Mouse (Mus musculus) liver, embryonic 13.5 days (tissue): ENCODE measurements around the gene Tspan9. TPM values are rescaled to one million over a fixed set of nuclear protein-coding genes. Genes with fewer than 3 reads are reported as not detected.

Experiments used
- ATAC-seq: fragments of 200-750 bp; cut with Nextera tagmentation; 2 replicates; pipeline ENCODE4 v1.8.0; 2017; ENCODE audit warnings: low read depth, mild to moderate bottlenecking, moderate number of reproducible peaks, moderate library complexity
- DNase-seq: peaks from one replicate; pipeline ENCODE4 v3.0.0; 2022
- H3K27ac ChIP-seq: fragments of 300-500 bp; sonication (generic); 2 replicates; pipeline ENCODE4 v1.5.1; 2015; ENCODE audit warnings: moderate library complexity, mild to moderate bottlenecking, inconsistent platforms
- H3K27me3 ChIP-seq: fragments of 300-500 bp; sonication (generic); 2 replicates; pipeline ENCODE4 v1.6.1; 2015; ENCODE audit warnings: mild to moderate bottlenecking, inconsistent platforms
- H3K36me3 ChIP-seq: fragments of 300-500 bp; sonication (generic); 2 replicates; pipeline ENCODE4 v1.6.1; 2015; ENCODE audit warnings: mild to moderate bottlenecking, inconsistent platforms
- H3K4me1 ChIP-seq: fragments of 300-500 bp; sonication (generic); replicated peaks from 2 replicates; pipeline ENCODE4 v1.6.1; 2015; ENCODE audit warnings: inconsistent platforms
- H3K4me2 ChIP-seq: fragments of 300-500 bp; sonication (generic); 2 replicates; pipeline ENCODE4 v1.6.1; 2015; ENCODE audit warnings: inconsistent platforms, mild to moderate bottlenecking, moderate library complexity
- H3K4me3 ChIP-seq: fragments of 300-500 bp; sonication (generic); replicated peaks from 2 replicates; pipeline ENCODE4 v1.5.1; 2015; ENCODE audit warnings: mild to moderate bottlenecking, inconsistent platforms
- H3K9ac ChIP-seq: fragments of 300-500 bp; sonication (generic); 2 replicates; pipeline ENCODE4 v1.6.1; 2015; ENCODE audit warnings: mild to moderate bottlenecking, inconsistent platforms
- H3K9me3 ChIP-seq: fragments of 300-500 bp; sonication (generic); replicated peaks from 2 replicates; pipeline ENCODE4 v1.6.1; 2016; ENCODE audit warnings: inconsistent platforms
- WGBS: fragments of 180-500 bp; shearing (Covaris S2); methylation state at CpG from one replicate; pipeline ENCODE4 v1.1.7; 2015; ENCODE audit not compliant: insufficient replicate concordance; 5-methylcytosine and 5-hydroxymethylcytosine counted together
- polyA plus RNA-seq: library from polyadenylated mRNA; unstranded; fragments of >200 nt; fragmentation: Nextera tagmentation; extraction: Ambion mirVana; gene quantifications from 2 replicates; pipeline ENCODE4 v1.2.1, GENCODE M21; 2015

The Tspan9 gene
- polyA plus RNA-seq, 1 experiment from 2014 or later = 16.9 TPM

DNA sequence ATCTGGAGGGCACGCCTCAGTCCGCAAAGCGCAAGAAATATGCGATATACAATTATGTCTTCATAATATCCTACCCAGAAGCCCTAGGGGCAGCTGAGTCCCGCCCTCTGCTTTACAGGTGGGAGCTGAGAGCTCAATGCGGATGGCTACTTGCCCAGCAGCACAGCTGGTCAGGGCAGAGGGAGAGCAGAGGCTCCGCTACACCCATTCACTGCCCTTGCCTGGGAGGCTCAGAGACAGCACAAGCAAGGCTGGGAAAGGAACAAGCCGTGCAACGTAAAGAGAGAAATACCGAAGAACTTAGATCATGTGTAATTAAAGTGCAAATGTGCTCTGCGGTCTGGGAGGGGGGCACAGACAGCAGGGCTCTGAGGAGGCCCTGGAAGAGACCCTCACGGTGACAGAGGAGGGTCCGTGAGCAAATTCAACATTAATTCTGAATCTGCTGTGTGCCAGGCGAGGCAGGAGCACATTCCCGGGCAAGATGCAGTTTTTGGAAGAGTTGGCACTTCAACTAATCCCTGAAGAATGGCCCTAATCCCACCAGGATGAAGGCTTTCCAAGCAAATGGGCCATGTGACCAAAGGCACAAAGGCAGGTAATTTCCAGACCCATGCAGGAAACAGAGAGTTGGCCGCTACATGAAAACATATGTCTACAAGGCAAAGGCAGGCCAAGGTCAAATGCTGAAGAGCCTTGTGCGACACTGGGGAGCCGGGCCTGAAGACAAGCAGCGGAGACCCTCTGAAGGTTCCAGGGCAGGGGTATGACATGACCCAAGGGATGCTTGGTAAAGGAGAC, 73.1 kb downstream of the Tspan9 start:
- Histone ChIP-seq H3K9me3 (no peaks in the 10 kb centered on the region), H3K36me3 (no peaks in the 10 kb centered on the region), H3K27ac (no peak overlapping the region), H3K4me3 (no peak overlapping the region), H3K27me3 (no peaks in the 10 kb centered on the region), H3K4me1 (peaks cover 18% of the 10 kb centered on the region), H3K4me2 (no peak overlapping the region), H3K9ac (no peak overlapping the region)
- WGBS = 76% methylated on average over 19 of the region's 19 CpGs
- DNase-seq (no peak), ATAC-seq (no peak)

DNA sequence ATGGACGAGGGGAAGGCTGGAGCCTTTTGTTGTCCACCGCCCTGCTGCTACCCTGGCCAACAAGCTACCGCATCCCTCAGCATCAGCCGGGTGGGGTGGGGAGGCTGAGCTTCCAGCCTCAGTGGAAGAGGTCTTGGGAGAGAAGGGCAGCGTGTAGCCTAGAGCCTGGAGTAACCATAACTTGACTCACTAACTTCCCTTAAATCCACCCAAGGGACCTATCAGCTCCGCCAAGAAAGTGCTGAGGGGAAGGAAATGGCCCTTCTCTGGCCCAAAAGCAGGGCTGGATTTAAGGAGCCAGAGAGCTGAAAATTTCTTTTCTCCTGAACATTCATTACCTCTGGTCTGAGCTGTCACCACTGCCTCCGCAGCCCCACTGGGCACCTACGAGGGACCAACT, 75.2 kb downstream of the Tspan9 start:
- ATAC-seq (no peak), DNase-seq (no peak)
- no peak overlapping the region for H3K4me2 ChIP-seq
- peaks cover 17% of the 10 kb centered on the region for H3K4me1 ChIP-seq
- no peaks in the 10 kb centered on the region for H3K9me3 ChIP-seq
- no peaks in the 10 kb centered on the region for H3K27me3 ChIP-seq
- 70% methylated on average over 8 of the region's 8 CpGs for WGBS
- H3K27ac ChIP-seq = no peak overlapping the region
- no peaks in the 10 kb centered on the region for H3K36me3 ChIP-seq
- no peak overlapping the region for H3K9ac ChIP-seq
- H3K4me3 ChIP-seq = no peak overlapping the region

GRCm38 (mm10) chr6:128065982-128066381, 77.4 kb downstream of the Tspan9 start:
- Histone ChIP-seq H3K9ac (no peak overlapping the region), H3K27me3 (no peaks in the 10 kb centered on the region), H3K4me3 (no peak overlapping the region), H3K9me3 (no peaks in the 10 kb centered on the region), H3K4me1 (peaks cover 17% of the 10 kb centered on the region), H3K27ac (no peak overlapping the region; the same call in 1 of the 2 replicates), H3K4me2 (no peak overlapping the region), H3K36me3 (no peaks in the 10 kb centered on the region)
- WGBS = 14% methylated on average over 7 of the region's 7 CpGs
- ATAC-seq = peak; percentile 29; the same call in 1 of the 2 replicates
- DNase-seq = no peak

GRCm38 (mm10) chr6:128063501-128063900, 79.9 kb downstream of the Tspan9 start:
- H3K9me3 ChIP-seq = no peaks in the 10 kb centered on the region
- 67% methylated on average over 1 of the region's 1 CpGs for WGBS
- H3K27ac ChIP-seq = no peak overlapping the region
- ATAC-seq = 0 out of 2 replicates have a peak, but pooled peaks have one; percentile 18
- no peak overlapping the region for H3K9ac ChIP-seq
- no peak for DNase-seq
- no peak overlapping the region for H3K4me3 ChIP-seq
- no peaks in the 10 kb centered on the region for H3K36me3 ChIP-seq
- H3K4me1 ChIP-seq = peaks cover 17% of the 10 kb centered on the region
- no peaks in the 10 kb centered on the region for H3K27me3 ChIP-seq
- no peak overlapping the region for H3K4me2 ChIP-seq

- no peak for ATAC-seq
- WGBS = 70% methylated on average over 6 of the region's 6 CpGs
These were observed 80.6 kb downstream of the Tspan9 start for GRCm38 (mm10) chr6:128062784-128063183.

GRCm38 (mm10) chr6:128062216-128062615, 81.2 kb downstream of the Tspan9 start:
- no peak for DNase-seq
- no peak overlapping the region for H3K4me2 ChIP-seq
- 75% methylated on average over 13 of the region's 13 CpGs for WGBS

More at GRCm38 (mm10) chr6:128062784-128063183, 80.6 kb downstream of the Tspan9 start:
- H3K4me1 ChIP-seq = peaks cover 17% of the 10 kb centered on the region
- H3K27ac ChIP-seq = no peak overlapping the region
- no peak overlapping the region for H3K4me3 ChIP-seq
- DNase-seq = no peak
- no peak overlapping the region for H3K4me2 ChIP-seq
- H3K27me3 ChIP-seq = no peaks in the 10 kb centered on the region
- no peaks in the 10 kb centered on the region for H3K9me3 ChIP-seq
- H3K36me3 ChIP-seq = no peaks in the 10 kb centered on the region
- H3K9ac ChIP-seq = no peak overlapping the region

DNA sequence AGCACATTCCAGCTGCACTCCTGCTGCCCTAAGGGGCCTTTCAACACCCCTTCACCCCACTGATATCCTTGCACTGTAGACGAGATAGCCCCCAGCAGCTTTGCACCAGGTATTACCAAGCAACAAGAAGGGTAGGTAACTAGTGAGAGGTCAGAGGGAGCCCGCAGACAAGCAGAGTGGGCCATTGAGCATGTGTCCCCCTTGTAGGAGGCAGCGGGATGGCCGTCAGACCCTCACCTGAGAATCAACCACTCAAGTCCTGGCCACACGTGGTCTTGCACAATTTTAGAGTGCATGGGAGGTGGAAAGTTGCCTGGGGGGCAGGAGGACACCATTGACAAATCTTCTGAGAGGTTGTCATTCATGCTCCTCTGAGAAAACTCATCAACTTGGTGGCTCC, 82.1 kb downstream of the Tspan9 start:
- Histone ChIP-seq H3K4me2 (no peak overlapping the region), H3K9ac (no peak overlapping the region), H3K9me3 (no peaks in the 10 kb centered on the region), H3K27ac (no peak overlapping the region), H3K36me3 (no peaks in the 10 kb centered on the region), H3K4me3 (no peak overlapping the region), H3K27me3 (no peaks in the 10 kb centered on the region), H3K4me1 (peaks cover 13% of the 10 kb centered on the region)
- no peak for DNase-seq
- 61% methylated on average over 5 of the region's 5 CpGs for WGBS
- no peak for ATAC-seq

More at GRCm38 (mm10) chr6:128062216-128062615, 81.2 kb downstream of the Tspan9 start:
- no peak overlapping the region for H3K9ac ChIP-seq
- H3K4me3 ChIP-seq = no peak overlapping the region
- H3K9me3 ChIP-seq = no peaks in the 10 kb centered on the region
- H3K27me3 ChIP-seq = no peaks in the 10 kb centered on the region
- H3K4me1 ChIP-seq = peaks cover 17% of the 10 kb centered on the region
- no peak overlapping the region for H3K27ac ChIP-seq
- H3K36me3 ChIP-seq = no peaks in the 10 kb centered on the region
- no peak for ATAC-seq

DNA sequence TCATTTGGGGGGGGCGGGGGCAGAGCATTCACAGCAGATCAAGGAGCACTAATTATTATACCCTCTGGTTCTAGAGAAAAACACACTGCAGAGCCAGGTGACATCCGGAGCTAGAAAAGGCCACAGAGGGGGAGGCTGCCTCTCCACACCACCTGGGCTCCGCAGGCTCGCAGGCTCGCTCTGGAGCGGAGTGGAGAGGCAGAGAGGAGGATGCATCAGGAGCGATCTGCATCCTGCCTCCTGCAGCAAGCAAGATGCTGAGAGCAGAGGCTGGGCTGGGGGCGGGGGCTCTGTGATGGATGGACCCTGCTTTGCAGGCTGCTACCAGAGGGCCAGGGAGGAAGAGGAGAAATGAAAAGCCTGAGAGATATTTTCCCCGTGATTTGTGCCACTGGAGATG, 84.8 kb downstream of the Tspan9 start:
- Histone ChIP-seq H3K27ac (no peak overlapping the region), H3K36me3 (no peaks in the 10 kb centered on the region), H3K4me1 (no peaks in the 10 kb centered on the region), H3K9ac (no peak overlapping the region), H3K4me3 (no peak overlapping the region), H3K27me3 (no peaks in the 10 kb centered on the region), H3K9me3 (no peaks in the 10 kb centered on the region), H3K4me2 (no peak overlapping the region)
- ATAC-seq = no peak
- no peak for DNase-seq
- 59% methylated on average over 9 of the region's 9 CpGs for WGBS

DNA sequence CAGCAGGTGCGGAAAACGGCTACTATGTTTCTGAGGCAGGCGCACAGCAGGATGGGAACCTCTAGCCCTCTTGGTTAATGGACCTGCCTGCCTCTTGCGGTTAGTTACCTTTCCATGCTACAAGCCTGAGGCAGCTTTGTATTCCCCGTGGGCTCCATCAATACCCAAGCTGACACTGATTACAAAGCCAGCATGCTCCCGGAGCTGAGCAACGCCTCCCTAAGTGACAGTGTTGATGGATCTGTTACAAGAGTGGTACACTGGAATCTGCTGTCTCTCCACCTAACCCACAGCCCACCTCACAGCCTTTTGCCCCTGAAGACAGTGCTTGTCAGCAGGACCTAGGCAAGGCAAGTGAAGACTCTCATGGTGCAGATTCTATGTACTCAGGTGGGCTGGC, 85.2 kb downstream of the Tspan9 start:
- no peak overlapping the region for H3K4me3 ChIP-seq
- H3K9me3 ChIP-seq = no peaks in the 10 kb centered on the region
- H3K9ac ChIP-seq = no peak overlapping the region
- ATAC-seq = no peak
- H3K36me3 ChIP-seq = no peaks in the 10 kb centered on the region
- no peak overlapping the region for H3K27ac ChIP-seq
- no peak for DNase-seq
- no peaks in the 10 kb centered on the region for H3K27me3 ChIP-seq
- H3K4me2 ChIP-seq = no peak overlapping the region
- 78% methylated on average over 7 of the region's 7 CpGs for WGBS
- no peaks in the 10 kb centered on the region for H3K4me1 ChIP-seq

DNA sequence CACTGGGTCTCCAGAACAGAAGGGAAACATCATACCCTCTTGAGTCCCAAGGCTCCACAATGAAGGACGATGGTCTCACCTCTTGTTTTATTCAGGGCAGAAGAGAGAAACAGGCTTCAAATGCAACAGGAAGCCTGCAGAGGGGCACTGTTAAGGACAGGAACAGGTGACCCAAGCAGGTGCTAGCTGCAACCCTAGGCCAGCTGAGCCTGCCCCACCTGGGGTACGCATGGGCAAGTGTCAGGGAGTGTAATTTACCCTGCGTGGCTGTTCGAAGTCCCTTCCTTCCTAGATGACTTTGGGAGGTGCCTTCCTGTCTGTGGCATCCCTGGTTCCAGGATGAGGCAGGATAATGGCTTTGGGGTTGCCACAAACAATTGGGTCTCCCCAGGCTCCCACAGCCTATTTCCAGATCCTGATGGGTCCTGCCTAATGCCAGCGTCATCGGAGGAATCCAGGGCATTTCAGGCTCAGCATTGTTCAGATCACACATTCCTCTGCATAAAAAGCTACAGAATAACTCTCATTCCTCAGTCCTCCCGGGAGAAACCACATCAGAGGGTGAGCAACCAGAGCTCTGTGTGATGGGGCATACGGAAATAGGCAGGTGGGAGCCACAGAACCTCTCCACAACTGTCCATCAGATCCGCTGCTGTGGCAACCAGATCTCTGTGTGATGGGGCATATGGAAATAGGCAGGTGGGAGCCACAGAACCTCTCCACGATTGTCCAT, 90.2 kb downstream of the Tspan9 start:
- WGBS = 61% methylated on average over 10 of the region's 10 CpGs
- Histone ChIP-seq H3K27ac (no peak overlapping the region), H3K4me3 (no peak overlapping the region), H3K36me3 (no peaks in the 10 kb centered on the region), H3K4me1 (no peaks in the 10 kb centered on the region), H3K9me3 (no peaks in the 10 kb centered on the region), H3K27me3 (no peaks in the 10 kb centered on the region), H3K9ac (no peak overlapping the region), H3K4me2 (no peak overlapping the region)
- ATAC-seq (no peak), DNase-seq (no peak)

DNA sequence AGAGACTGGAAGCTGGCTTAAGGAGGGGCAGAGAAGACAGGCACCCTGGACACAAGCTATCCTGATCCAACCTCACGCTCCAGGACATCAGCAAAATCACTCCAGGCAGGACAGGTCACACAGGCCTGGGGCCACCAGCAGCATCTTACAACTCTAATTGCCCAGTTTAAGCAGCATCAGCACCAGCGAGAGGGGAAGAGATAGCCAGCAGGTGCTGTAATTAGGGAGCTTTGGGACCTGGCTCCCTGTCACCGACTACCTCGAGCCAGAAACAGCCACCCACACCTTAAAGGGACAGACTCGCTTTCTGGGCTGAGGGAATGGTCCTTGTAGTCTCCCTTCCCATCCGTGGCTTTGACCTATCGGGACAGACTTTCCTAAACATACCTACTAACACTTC, 95.7 kb downstream of the Tspan9 start:
- no peak overlapping the region for H3K4me3 ChIP-seq
- H3K4me2 ChIP-seq = no peak overlapping the region
- no peaks in the 10 kb centered on the region for H3K36me3 ChIP-seq
- H3K27me3 ChIP-seq = no peaks in the 10 kb centered on the region
- DNase-seq = no peak
- H3K9ac ChIP-seq = no peak overlapping the region
- H3K9me3 ChIP-seq = no peaks in the 10 kb centered on the region
- H3K4me1 ChIP-seq = no peaks in the 10 kb centered on the region; the same call in 1 of the 2 replicates
- no peak for ATAC-seq
- H3K27ac ChIP-seq = no peak overlapping the region
- WGBS = 48% methylated on average over 7 of the region's 7 CpGs
